Mouse (Mus musculus): Measurements from ENCODE around the gene BC035044. TPM values are rescaled to one million over a fixed set of nuclear protein-coding genes. Genes with fewer than 3 reads are reported as not detected.
"Not testable (repeated sequence)": the region's sequence is repeated elsewhere in the genome, so short reads cannot be mapped to it uniquely, and the experiment has no call there.

The BC035044 gene
- polyA plus RNA-seq (2014; fragmentation: Nextera tagmentation; extraction: Ambion mirVana): 1.8 and 3.0 TPM in 2 replicates

DNA sequence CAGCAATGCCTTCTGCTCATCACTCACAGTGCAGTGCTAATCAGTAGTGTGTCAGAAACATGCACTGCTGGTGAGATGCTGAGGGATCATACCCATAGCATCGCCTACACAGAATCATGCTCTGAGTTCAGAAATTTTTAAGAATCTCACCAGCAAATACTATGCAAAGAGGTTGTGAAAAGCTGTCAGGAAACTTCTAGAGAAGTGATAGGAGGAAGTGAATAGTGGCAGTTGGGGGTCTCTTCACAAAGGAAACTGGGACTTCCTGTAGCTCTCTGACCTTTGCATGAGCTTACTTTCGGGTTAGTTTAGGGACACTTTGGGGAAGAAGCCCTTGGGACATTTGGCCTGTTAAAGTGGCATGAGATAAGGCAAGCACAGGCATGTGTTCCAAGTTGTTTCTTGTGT lies at the start of gene BC035044:
BC035044 (minus strand) TSS at position 179 of the 408 bp plus-strand sequence.
- no peaks in the 10 kb centered on the region for H3K4me1 ChIP-seq (replicated peaks; ENCODE audit: control insufficient read depth, insufficient read depth, low read length)
- ATAC-seq (replicated peaks; ENCODE audit: low FRiP score, low TSS enrichment, low read depth): no peak
- no peak within 1 kb of the TSS for H3K27ac ChIP-seq (ENCODE audit: low read depth)
- WGBS: 71% methylated on average over 2 of the region's 2 CpGs
- no peak within 1 kb of the TSS for H3K9ac ChIP-seq (ENCODE audit: low read length)
- H3K4me2 ChIP-seq (ENCODE audit: low read length): no peak within 1 kb of the TSS
- no peak within 1 kb of the TSS for H3K4me3 ChIP-seq (ENCODE audit: low read depth, low read length)
- H3K36me3 ChIP-seq (ENCODE audit: control insufficient read depth, insufficient read depth, low read length): no peaks in the 10 kb centered on the region
- H3K27me3 ChIP-seq (replicated peaks; ENCODE audit: control insufficient read depth, insufficient read depth, low read length): no peaks in the 10 kb centered on the region
- DNase-seq (ENCODE audit: low spot score): no peak
- no peaks in the 10 kb centered on the region for H3K9me3 ChIP-seq (ENCODE audit: control insufficient read depth, low read length)

DNA sequence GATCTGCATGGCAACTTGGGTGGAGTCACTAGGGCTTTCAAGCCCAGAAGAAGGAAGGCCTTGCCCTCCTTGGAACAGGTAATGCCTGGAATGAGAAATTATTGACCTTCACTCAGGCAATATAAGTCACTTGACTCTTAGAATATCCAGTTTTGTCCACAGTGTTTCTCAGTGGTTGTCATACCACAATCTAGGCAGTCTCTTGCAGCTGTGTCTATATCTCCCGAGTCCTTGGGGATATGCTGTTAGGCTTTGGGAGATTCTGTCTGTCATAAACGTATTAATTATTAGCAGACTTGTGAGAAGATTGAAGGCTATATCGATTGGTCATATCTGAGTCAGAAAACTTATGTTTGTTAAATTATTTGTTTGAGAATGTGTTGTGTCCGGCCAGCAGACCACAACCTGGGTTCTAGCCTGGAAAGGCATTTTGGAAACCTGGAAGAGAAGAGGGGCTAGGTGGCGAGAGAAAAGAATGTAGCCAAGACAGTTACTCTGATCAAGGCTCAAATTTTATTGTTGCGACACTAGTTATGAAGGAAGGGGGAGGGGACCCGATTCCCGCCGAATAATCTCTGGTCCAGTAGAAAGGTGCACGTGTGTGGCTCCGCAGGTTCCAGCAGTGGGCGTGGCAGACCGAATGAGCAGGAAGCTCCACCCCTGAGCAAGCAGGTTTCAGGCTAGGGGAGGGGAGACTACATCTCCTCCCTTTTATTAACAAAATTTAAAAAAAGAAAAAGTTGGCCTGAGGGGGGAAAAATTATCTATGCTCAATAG lies 45.2 kb upstream of the BC035044 start:
- H3K9me3 ChIP-seq (ENCODE audit: control insufficient read depth, low read length); H3K36me3 ChIP-seq (ENCODE audit: control insufficient read depth, insufficient read depth, low read length); H3K27ac ChIP-seq (ENCODE audit: low read depth); H3K4me1 ChIP-seq (replicated peaks; ENCODE audit: control insufficient read depth, insufficient read depth, low read length); H3K27me3 ChIP-seq (replicated peaks; ENCODE audit: control insufficient read depth, insufficient read depth, low read length); H3K4me2 ChIP-seq (ENCODE audit: low read length); H3K4me3 ChIP-seq (ENCODE audit: low read depth, low read length); H3K9ac ChIP-seq (ENCODE audit: low read length); DNase-seq (ENCODE audit: low spot score): not testable (repeated sequence)
- 0 out of 2 replicates have a peak, but pooled peaks have one; percentile 12 for ATAC-seq (replicated peaks; ENCODE audit: low FRiP score, low TSS enrichment, low read depth)
- 86% methylated on average over 4 of the region's 13 CpGs for WGBS

DNA sequence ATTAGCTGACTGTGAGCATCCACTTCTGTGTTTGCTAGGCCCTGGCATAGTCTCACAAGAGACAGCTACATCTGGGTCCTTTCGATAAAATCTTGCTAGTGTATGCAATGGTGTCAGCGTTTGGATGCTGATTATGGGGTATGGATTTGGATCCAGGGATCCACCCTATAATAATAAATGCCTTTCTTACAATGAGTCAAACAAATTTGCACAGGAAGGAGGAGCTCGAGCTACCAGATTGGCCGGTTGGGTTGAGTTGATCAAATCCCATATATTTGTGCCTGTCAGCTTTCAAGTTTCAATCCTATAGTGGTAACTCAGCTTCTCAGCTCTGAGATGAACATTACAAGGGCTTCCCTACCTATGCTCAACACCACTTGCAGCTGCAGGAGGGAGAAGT lies 43.2 kb upstream of the BC035044 start, which contains the start of gene Clec2g:
Clec2g (plus strand) TSS at position 301 of the 400 bp plus-strand sequence.
- not testable (repeated sequence) for H3K4me1 ChIP-seq (replicated peaks; ENCODE audit: control insufficient read depth, insufficient read depth, low read length); H3K9me3 ChIP-seq (ENCODE audit: control insufficient read depth, low read length); H3K9ac ChIP-seq (ENCODE audit: low read length); H3K36me3 ChIP-seq (ENCODE audit: control insufficient read depth, insufficient read depth, low read length); DNase-seq (ENCODE audit: low spot score); ATAC-seq (replicated peaks; ENCODE audit: low FRiP score, low TSS enrichment, low read depth); H3K27me3 ChIP-seq (replicated peaks; ENCODE audit: control insufficient read depth, insufficient read depth, low read length); H3K4me3 ChIP-seq (ENCODE audit: low read depth, low read length); H3K27ac ChIP-seq (ENCODE audit: low read depth); H3K4me2 ChIP-seq (ENCODE audit: low read length)
- 87% methylated on average over 4 of the region's 4 CpGs for WGBS

DNA sequence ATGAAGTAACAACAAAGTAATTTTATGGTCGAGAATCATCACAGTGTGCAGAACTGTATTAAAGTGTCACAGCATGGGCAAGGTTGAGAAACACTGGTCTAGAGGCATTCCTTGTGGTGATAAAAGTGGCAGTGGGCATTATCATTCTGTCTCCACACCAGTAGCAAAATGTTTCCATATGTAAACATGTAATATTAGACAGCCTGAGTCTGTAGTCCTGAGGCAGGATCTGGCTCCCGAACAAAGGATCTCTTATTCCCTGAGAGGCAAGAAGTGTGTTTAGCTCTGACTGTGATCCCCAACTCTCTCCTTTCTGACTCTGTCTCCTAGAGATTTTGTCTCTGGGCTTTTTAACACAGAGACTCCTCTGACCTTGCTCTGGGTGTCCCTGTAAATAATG lies 42.1 kb upstream of the BC035044 start:
- WGBS: 46% methylated on average over 2 of the region's 2 CpGs
- ATAC-seq (replicated peaks; ENCODE audit: low FRiP score, low TSS enrichment, low read depth) (no peak), DNase-seq (ENCODE audit: low spot score) (no peak)
- H3K4me3 ChIP-seq (ENCODE audit: low read depth, low read length): no peak overlapping the region
- no peaks in the 10 kb centered on the region for H3K27me3 ChIP-seq (replicated peaks; ENCODE audit: control insufficient read depth, insufficient read depth, low read length)
- H3K36me3 ChIP-seq (ENCODE audit: control insufficient read depth, insufficient read depth, low read length): no peaks in the 10 kb centered on the region
- no peak overlapping the region for H3K9ac ChIP-seq (ENCODE audit: low read length)
- H3K27ac ChIP-seq (ENCODE audit: low read depth): no peak overlapping the region
- no peaks in the 10 kb centered on the region for H3K9me3 ChIP-seq (ENCODE audit: control insufficient read depth, low read length)
- H3K4me1 ChIP-seq (replicated peaks; ENCODE audit: control insufficient read depth, insufficient read depth, low read length): no peaks in the 10 kb centered on the region
- H3K4me2 ChIP-seq (ENCODE audit: low read length): no peak overlapping the region

DNA sequence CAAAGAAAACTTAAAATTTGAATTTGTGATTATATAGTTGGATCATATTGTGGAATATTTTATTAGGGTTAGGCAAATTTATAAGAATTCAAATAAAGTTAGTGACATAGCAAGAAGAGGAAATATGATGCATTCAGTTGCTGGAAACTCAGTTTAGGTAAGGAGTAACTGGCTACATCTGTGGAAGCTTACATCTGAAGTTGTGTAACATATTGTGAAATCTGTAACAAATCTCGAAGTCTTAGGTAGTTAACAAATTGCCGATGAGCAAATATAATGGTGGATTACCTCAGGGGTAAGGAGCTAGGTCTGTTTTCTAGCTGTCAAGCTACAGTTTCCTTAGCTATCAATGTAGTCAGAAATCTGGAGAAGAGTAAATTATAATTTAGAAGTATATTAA lies 26.4 kb upstream of the BC035044 start:
- no peak overlapping the region for H3K27ac ChIP-seq (ENCODE audit: low read depth)
- 78% methylated on average over 2 of the region's 2 CpGs for WGBS
- H3K9me3 ChIP-seq (ENCODE audit: control insufficient read depth, low read length): no peaks in the 10 kb centered on the region
- H3K4me2 ChIP-seq (ENCODE audit: low read length): no peak overlapping the region
- no peak overlapping the region for H3K4me3 ChIP-seq (ENCODE audit: low read depth, low read length)
- no peak overlapping the region for H3K9ac ChIP-seq (ENCODE audit: low read length)
- DNase-seq (ENCODE audit: low spot score) (no peak), ATAC-seq (replicated peaks; ENCODE audit: low FRiP score, low TSS enrichment, low read depth) (no peak)
- no peaks in the 10 kb centered on the region for H3K4me1 ChIP-seq (replicated peaks; ENCODE audit: control insufficient read depth, insufficient read depth, low read length)
- H3K27me3 ChIP-seq (replicated peaks; ENCODE audit: control insufficient read depth, insufficient read depth, low read length): no peaks in the 10 kb centered on the region
- no peaks in the 10 kb centered on the region for H3K36me3 ChIP-seq (ENCODE audit: control insufficient read depth, insufficient read depth, low read length)

DNA sequence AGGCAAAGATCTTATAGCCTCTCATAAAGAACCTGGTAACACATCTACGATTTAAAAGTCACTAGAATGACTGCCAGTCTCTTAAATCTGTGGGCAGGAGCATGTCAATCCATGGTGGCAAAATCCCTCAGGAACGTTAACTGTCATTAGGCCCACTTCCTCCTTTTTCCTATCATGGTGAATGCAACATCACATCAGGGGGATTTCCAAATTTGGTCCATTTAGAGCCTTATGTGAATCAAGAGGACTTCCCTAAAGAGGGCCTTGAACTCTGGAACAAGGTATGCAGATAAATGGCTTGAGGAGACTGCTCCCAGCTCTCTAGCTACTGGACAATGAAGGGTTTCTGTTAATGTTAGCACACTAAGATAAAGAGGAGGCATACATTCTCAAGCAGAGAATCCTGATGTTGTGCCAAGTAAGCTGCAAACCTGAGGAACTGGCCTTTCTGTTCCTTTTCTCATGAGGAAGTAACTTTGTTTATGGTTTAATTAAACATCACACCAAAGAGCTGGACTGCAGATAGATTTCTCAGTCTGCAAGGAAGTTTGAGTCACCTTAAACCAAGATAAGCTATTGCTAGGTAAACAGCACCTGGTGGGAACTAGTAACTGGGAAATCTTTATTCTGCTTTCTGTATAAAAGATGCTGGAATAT lies 22.8 kb upstream of the BC035044 start:
- Histone ChIP-seq H3K4me3 (ENCODE audit: low read depth, low read length) (no peak overlapping the region), H3K27ac (ENCODE audit: low read depth) (no peak overlapping the region), H3K4me2 (ENCODE audit: low read length) (no peak overlapping the region), H3K9ac (ENCODE audit: low read length) (no peak overlapping the region), H3K4me1 (replicated peaks; ENCODE audit: control insufficient read depth, insufficient read depth, low read length) (no peaks in the 10 kb centered on the region), H3K9me3 (ENCODE audit: control insufficient read depth, low read length) (no peaks in the 10 kb centered on the region), H3K27me3 (replicated peaks; ENCODE audit: control insufficient read depth, insufficient read depth, low read length) (no peaks in the 10 kb centered on the region), H3K36me3 (ENCODE audit: control insufficient read depth, insufficient read depth, low read length) (no peaks in the 10 kb centered on the region)
- WGBS: 91% methylated on average over 2 of the region's 2 CpGs
- ATAC-seq (replicated peaks; ENCODE audit: low FRiP score, low TSS enrichment, low read depth) (no peak), DNase-seq (ENCODE audit: low spot score) (no peak)

DNA sequence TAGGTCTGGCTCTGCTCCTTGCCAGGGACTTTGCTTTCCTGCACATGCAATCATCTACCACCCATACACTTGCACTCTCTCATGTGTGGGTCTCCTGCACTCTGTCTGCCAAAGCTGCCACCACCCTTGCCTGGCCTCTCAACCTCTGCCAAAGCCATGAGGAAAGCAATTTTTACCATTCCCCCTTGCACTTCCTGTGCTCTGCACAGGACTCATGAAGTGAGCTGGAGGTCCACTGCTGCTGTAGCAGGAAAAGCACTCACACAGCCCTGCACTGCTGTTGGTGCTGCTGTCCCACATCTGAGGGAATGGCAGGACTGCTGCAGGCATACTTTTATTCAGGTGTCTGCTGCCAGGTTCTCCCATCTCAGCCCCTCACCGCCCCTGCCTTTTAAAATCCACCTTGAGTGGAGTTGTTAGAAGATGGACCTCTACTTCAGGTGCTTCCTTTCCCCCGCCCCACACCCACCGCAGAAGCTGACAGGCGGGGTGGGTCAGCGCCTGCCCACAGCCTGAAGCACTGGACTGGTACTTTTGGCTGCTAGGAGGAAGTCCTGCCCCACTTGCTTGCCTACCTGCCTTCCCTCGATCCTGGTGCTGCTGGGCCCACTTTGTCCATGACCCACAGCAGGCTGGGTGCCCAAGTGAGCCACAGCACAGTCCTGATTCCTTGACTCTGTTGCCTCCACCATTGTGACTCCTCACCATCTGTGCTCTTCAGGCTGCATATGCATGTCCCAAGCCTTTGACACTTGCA lies 10.0 kb upstream of the BC035044 start:
- 85% methylated on average over 6 of the region's 6 CpGs for WGBS
- H3K36me3 ChIP-seq (ENCODE audit: control insufficient read depth, insufficient read depth, low read length): not testable (repeated sequence)

GRCm38 (mm10) chr6:128900044-128900443 lies 9.1 kb upstream of the BC035044 start:
- ATAC-seq (replicated peaks; ENCODE audit: low FRiP score, low TSS enrichment, low read depth) (no peak), DNase-seq (ENCODE audit: low spot score) (no peak)
- Histone ChIP-seq H3K9ac (ENCODE audit: low read length) (no peak overlapping the region), H3K4me3 (ENCODE audit: low read depth, low read length) (no peak overlapping the region), H3K36me3 (ENCODE audit: control insufficient read depth, insufficient read depth, low read length) (no peaks in the 10 kb centered on the region), H3K27ac (ENCODE audit: low read depth) (no peak overlapping the region), H3K4me2 (ENCODE audit: low read length) (no peak overlapping the region), H3K27me3 (replicated peaks; ENCODE audit: control insufficient read depth, insufficient read depth, low read length) (no peaks in the 10 kb centered on the region), H3K9me3 (ENCODE audit: control insufficient read depth, low read length) (no peaks in the 10 kb centered on the region), H3K4me1 (replicated peaks; ENCODE audit: control insufficient read depth, insufficient read depth, low read length) (no peaks in the 10 kb centered on the region)
- 89% methylated on average over 2 of the region's 2 CpGs for WGBS

More for the DNA sequence above, 10.0 kb upstream of the BC035044 start:
- not testable (repeated sequence) for DNase-seq (ENCODE audit: low spot score); ATAC-seq (replicated peaks; ENCODE audit: low FRiP score, low TSS enrichment, low read depth); H3K27me3 ChIP-seq (replicated peaks; ENCODE audit: control insufficient read depth, insufficient read depth, low read length); H3K9ac ChIP-seq (ENCODE audit: low read length); H3K9me3 ChIP-seq (ENCODE audit: control insufficient read depth, low read length); H3K4me3 ChIP-seq (ENCODE audit: low read depth, low read length); H3K4me2 ChIP-seq (ENCODE audit: low read length); H3K27ac ChIP-seq (ENCODE audit: low read depth); H3K4me1 ChIP-seq (replicated peaks; ENCODE audit: control insufficient read depth, insufficient read depth, low read length)

All from intestine, embryonic 14.5 days (tissue).